Mouse (Mus musculus): ENCODE measurements around the gene Utrn. TPM values are rescaled to one million over a fixed set of nuclear protein-coding genes. Genes with fewer than 3 reads are reported as not detected.

Utrn gene
- polyA plus RNA-seq, 1 experiment from 2014 or later, result 90.3 TPM

DNA sequence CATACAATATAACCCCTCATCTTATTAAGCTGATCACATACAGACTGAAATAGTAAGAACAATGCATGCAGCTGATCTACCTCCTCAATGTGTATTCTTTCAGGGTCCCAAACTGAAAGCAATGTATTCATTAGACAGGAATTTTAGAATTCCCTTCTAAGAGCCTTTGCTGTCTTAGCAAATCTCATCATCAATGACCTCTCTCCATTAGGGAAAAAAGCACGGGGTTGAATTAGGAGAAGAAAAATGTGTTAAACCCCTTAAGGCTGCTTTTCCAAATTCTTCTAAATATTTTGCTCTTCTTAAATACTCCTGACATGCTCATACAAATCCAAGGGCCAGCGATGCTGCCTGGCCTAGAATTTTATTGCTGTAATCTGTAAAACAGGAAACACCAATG is 97.7 kb downstream of the Utrn start:
- Histone ChIP-seq H3K27me3 (ENCODE audit: control insufficient read depth, insufficient read depth, low read length) (no peaks in the 10 kb centered on the region), H3K27ac (ENCODE audit: low read length) (no peak overlapping the region), H3K9me3 (ENCODE audit: control insufficient read depth, low read depth, low read length) (peaks cover 4% of the 10 kb centered on the region; the same call in 1 of the 2 replicates), H3K4me2 (replicated peaks; ENCODE audit: low read depth, low read length) (no peak overlapping the region), H3K36me3 (ENCODE audit: control insufficient read depth, insufficient read depth, low read length) (no peaks in the 10 kb centered on the region), H3K9ac (replicated peaks; ENCODE audit: low read depth, low read length) (no peak overlapping the region), H3K4me3 (ENCODE audit: low read depth, low read length) (no peak overlapping the region), H3K4me1 (ENCODE audit: control insufficient read depth, insufficient read depth, low read length) (no peaks in the 10 kb centered on the region)
- no peak for ATAC-seq (ENCODE audit: insufficient number of reproducible peaks, insufficient read depth, low FRiP score, low read depth)
- WGBS, result 64% methylated on average over 2 of the region's 2 CpGs

DNA sequence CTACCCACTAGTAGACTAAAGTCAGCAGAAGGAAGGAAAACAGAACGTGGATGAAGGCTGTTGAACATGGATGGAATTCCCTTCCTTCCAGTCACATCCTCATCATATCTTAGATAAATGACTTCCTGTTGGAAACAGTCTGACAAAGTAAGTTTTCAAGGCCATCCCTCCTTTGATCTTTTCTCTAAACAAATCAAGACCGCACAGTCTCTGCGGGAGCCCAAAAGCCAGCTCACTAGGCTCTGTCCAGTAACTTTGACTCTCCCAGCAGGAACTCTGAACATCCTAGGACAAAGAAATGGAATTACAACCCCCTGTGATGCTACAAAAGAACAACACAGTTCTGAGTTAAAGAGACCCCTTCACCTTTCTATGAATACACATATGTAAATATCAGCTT is 106.5 kb downstream of the Utrn start:
- Histone ChIP-seq H3K27ac (ENCODE audit: low read length) (no peak overlapping the region), H3K4me3 (ENCODE audit: low read depth, low read length) (no peak overlapping the region), H3K9ac (replicated peaks; ENCODE audit: low read depth, low read length) (no peak overlapping the region), H3K9me3 (ENCODE audit: control insufficient read depth, low read depth, low read length) (no peaks in the 10 kb centered on the region), H3K4me2 (replicated peaks; ENCODE audit: low read depth, low read length) (no peak overlapping the region), H3K27me3 (ENCODE audit: control insufficient read depth, insufficient read depth, low read length) (no peaks in the 10 kb centered on the region), H3K36me3 (ENCODE audit: control insufficient read depth, insufficient read depth, low read length) (no peaks in the 10 kb centered on the region), H3K4me1 (ENCODE audit: control insufficient read depth, insufficient read depth, low read length) (no peaks in the 10 kb centered on the region)
- ATAC-seq (ENCODE audit: insufficient number of reproducible peaks, insufficient read depth, low FRiP score, low read depth), result no peak
- WGBS, result 36% methylated on average over 3 of the region's 3 CpGs

DNA sequence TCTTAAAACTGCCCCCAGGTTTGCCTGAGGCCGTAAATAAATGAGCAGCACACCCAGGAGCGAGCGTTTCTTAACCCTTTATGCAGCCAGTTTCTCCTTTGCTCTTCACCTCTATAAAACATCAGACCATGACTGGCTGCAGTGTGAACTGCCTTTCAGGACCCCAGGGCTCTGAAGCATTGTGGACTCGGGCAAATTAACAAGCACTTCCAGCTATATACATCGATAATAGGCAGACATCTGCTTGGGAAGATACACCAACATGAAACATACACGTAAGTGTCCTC is 110.5 kb downstream of the Utrn start:
- Histone ChIP-seq H3K4me2 (replicated peaks; ENCODE audit: low read depth, low read length) (no peak overlapping the region), H3K27ac (ENCODE audit: low read length) (no peak overlapping the region), H3K9ac (replicated peaks; ENCODE audit: low read depth, low read length) (no peak overlapping the region), H3K4me3 (ENCODE audit: low read depth, low read length) (no peak overlapping the region), H3K36me3 (ENCODE audit: control insufficient read depth, insufficient read depth, low read length) (no peaks in the 10 kb centered on the region), H3K27me3 (ENCODE audit: control insufficient read depth, insufficient read depth, low read length) (no peaks in the 10 kb centered on the region), H3K4me1 (ENCODE audit: control insufficient read depth, insufficient read depth, low read length) (no peaks in the 10 kb centered on the region), H3K9me3 (ENCODE audit: control insufficient read depth, low read depth, low read length) (no peaks in the 10 kb centered on the region)
- WGBS, result 60% methylated on average over 6 of the region's 6 CpGs
- no peak for ATAC-seq (ENCODE audit: insufficient number of reproducible peaks, insufficient read depth, low FRiP score, low read depth)

DNA sequence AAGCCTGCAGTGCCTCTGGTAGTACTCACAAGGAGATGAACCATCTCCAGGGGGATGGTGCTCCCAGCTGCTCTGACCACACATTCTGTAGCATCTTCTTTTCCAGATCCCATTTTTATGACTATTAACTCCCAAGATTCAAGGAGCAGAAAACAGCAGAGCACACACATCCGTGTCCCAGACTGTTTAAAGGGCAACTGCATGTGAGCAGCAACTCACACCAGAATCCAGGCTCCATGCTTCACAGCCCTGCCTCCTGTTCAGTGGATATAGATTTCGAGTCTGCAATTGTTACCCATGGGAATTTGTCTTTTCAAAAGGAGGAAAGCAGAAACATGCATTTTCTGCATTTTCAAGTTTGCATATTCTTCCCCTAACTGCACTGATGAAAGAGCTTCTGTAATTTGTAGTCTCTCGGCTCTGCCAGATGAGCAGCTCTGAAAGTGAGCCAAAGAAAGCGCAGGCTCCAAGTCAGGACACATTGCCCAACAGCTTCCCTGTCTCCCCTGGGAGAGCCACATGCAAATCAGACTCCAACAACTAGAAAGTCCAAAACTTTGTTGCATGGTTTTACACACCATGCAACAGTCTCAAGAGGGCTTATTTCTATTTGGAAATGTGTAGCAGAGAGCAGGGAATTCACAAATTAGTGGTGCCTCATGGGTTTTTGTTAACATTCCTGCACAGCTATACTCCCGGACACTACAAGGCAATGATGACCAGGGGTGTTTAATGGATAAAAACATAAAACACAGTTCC is 111.0 kb downstream of the Utrn start:
- Histone ChIP-seq H3K27me3 (ENCODE audit: control insufficient read depth, insufficient read depth, low read length) (no peaks in the 10 kb centered on the region), H3K9me3 (ENCODE audit: control insufficient read depth, low read depth, low read length) (no peaks in the 10 kb centered on the region), H3K9ac (replicated peaks; ENCODE audit: low read depth, low read length) (no peak overlapping the region), H3K36me3 (ENCODE audit: control insufficient read depth, insufficient read depth, low read length) (no peaks in the 10 kb centered on the region), H3K4me2 (replicated peaks; ENCODE audit: low read depth, low read length) (no peak overlapping the region), H3K27ac (ENCODE audit: low read length) (no peak overlapping the region), H3K4me1 (ENCODE audit: control insufficient read depth, insufficient read depth, low read length) (no peaks in the 10 kb centered on the region), H3K4me3 (ENCODE audit: low read depth, low read length) (no peak overlapping the region)
- WGBS, result 48% methylated on average over 5 of the region's 5 CpGs
- ATAC-seq (ENCODE audit: insufficient number of reproducible peaks, insufficient read depth, low FRiP score, low read depth), result no peak

DNA sequence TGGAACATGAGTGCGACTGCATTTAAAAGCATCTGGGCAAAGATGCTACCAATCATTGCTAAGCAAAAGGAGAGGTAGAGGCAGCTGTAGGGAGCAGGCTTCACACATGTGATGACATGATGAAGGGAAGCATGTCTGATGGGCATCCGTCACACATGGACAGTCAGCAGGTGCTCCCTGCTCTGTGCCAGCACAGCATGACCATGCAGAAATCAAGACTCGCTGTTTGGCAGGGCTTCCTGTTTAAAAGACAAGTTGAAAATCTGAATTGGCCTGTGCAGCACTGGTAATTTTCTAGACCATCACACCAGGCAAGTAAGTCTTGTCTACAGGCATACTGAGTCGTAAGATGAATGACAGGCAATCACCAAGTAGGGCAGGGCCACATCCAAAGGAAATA is 112.5 kb downstream of the Utrn start:
- Histone ChIP-seq H3K27ac (ENCODE audit: low read length) (no peak overlapping the region), H3K4me2 (replicated peaks; ENCODE audit: low read depth, low read length) (no peak overlapping the region), H3K9me3 (ENCODE audit: control insufficient read depth, low read depth, low read length) (no peaks in the 10 kb centered on the region), H3K27me3 (ENCODE audit: control insufficient read depth, insufficient read depth, low read length) (no peaks in the 10 kb centered on the region), H3K36me3 (ENCODE audit: control insufficient read depth, insufficient read depth, low read length) (no peaks in the 10 kb centered on the region), H3K9ac (replicated peaks; ENCODE audit: low read depth, low read length) (no peak overlapping the region), H3K4me1 (ENCODE audit: control insufficient read depth, insufficient read depth, low read length) (no peaks in the 10 kb centered on the region), H3K4me3 (ENCODE audit: low read depth, low read length) (no peak overlapping the region)
- WGBS, result 94% methylated on average over 4 of the region's 4 CpGs
- ATAC-seq (ENCODE audit: insufficient number of reproducible peaks, insufficient read depth, low FRiP score, low read depth), result no peak

DNA sequence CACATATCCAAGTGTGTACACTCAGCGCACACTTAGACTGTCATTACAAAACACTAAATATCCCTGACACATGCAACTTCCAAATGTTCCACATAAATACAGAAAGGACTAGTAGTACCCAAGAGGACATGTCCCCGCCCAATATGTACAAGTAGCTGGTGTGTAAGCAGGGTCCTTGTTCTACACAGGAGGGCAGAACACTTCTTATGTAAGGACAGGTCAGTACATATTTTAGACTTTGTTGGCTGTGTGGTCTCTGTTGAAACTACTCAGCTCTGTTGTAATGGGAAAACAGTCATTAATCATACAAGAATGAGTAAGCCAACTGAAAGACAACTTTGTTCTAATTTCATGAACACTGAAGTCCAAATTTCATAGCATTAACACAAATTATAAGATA is 114.3 kb downstream of the Utrn start:
- H3K27me3 ChIP-seq (ENCODE audit: control insufficient read depth, insufficient read depth, low read length), result no peaks in the 10 kb centered on the region
- H3K9me3 ChIP-seq (ENCODE audit: control insufficient read depth, low read depth, low read length), result no peaks in the 10 kb centered on the region
- 89% methylated on average over 2 of the region's 2 CpGs for WGBS
- no peaks in the 10 kb centered on the region; the same call in 1 of the 2 replicates for H3K36me3 ChIP-seq (ENCODE audit: control insufficient read depth, insufficient read depth, low read length)
- H3K4me3 ChIP-seq (ENCODE audit: low read depth, low read length), result no peak overlapping the region
- no peak overlapping the region for H3K4me2 ChIP-seq (replicated peaks; ENCODE audit: low read depth, low read length)
- ATAC-seq (ENCODE audit: insufficient number of reproducible peaks, insufficient read depth, low FRiP score, low read depth), result no peak
- no peaks in the 10 kb centered on the region for H3K4me1 ChIP-seq (ENCODE audit: control insufficient read depth, insufficient read depth, low read length)
- H3K9ac ChIP-seq (replicated peaks; ENCODE audit: low read depth, low read length), result no peak overlapping the region
- H3K27ac ChIP-seq (ENCODE audit: low read length), result no peak overlapping the region

DNA sequence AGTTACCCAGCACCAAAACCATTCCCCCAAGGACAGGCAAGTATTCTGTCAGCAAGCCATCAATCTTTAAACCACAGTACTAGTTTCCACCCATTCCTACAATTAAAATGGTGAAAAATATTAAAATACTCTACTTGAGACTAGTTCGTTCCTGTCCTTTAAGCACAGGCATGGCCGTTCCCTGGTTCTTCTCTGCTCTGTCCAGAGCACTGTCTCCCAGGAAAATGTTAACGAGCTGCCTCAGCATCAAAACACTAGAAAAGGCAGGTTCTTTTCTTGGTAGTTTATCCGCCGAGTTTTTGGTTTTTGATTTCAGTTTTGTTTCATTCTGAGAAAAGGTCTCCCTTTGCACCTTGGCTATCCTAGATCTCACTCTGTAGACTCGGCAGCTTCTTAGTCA is 115.0 kb downstream of the Utrn start:
- 91% methylated on average over 6 of the region's 6 CpGs for WGBS
- no peak overlapping the region for H3K4me3 ChIP-seq (ENCODE audit: low read depth, low read length)
- H3K4me1 ChIP-seq (ENCODE audit: control insufficient read depth, insufficient read depth, low read length), result no peaks in the 10 kb centered on the region
- H3K9me3 ChIP-seq (ENCODE audit: control insufficient read depth, low read depth, low read length), result no peaks in the 10 kb centered on the region
- no peaks in the 10 kb centered on the region; the same call in none of the 2 replicates for H3K36me3 ChIP-seq (ENCODE audit: control insufficient read depth, insufficient read depth, low read length)
- H3K27ac ChIP-seq (ENCODE audit: low read length), result no peak overlapping the region
- H3K9ac ChIP-seq (replicated peaks; ENCODE audit: low read depth, low read length), result no peak overlapping the region
- H3K4me2 ChIP-seq (replicated peaks; ENCODE audit: low read depth, low read length), result no peak overlapping the region
- no peaks in the 10 kb centered on the region for H3K27me3 ChIP-seq (ENCODE audit: control insufficient read depth, insufficient read depth, low read length)
- no peak for ATAC-seq (ENCODE audit: insufficient number of reproducible peaks, insufficient read depth, low FRiP score, low read depth)

DNA sequence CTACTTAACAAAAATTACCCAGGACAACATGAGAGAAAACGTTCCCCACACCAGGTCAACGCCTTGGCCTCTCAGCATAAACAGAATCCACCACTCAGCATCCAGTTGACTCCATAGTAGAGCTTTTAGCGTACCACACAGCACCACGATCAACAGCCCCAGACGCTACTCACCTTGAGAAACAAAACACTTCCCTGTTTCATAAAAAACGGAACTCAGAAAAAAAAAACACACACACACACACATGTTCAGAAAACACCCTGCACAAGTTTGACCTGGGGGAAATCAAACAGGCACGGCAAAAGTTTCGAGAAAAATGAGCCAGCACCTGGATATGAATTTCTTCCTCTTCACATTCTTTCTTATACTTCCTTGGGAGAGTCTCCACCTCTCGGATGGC is 125.4 kb downstream of the Utrn start:
- no peak overlapping the region for H3K9ac ChIP-seq (replicated peaks; ENCODE audit: low read depth, low read length)
- H3K36me3 ChIP-seq (ENCODE audit: control insufficient read depth, insufficient read depth, low read length), result peaks cover 10% of the 10 kb centered on the region; the same call in 1 of the 2 replicates
- no peaks in the 10 kb centered on the region for H3K27me3 ChIP-seq (ENCODE audit: control insufficient read depth, insufficient read depth, low read length)
- H3K4me3 ChIP-seq (ENCODE audit: low read depth, low read length), result no peak overlapping the region
- no peak overlapping the region for H3K4me2 ChIP-seq (replicated peaks; ENCODE audit: low read depth, low read length)
- ATAC-seq (ENCODE audit: insufficient number of reproducible peaks, insufficient read depth, low FRiP score, low read depth), result no peak
- H3K27ac ChIP-seq (ENCODE audit: low read length), result no peak overlapping the region
- WGBS, result 85% methylated on average over 9 of the region's 9 CpGs
- H3K4me1 ChIP-seq (ENCODE audit: control insufficient read depth, insufficient read depth, low read length), result no peaks in the 10 kb centered on the region
- H3K9me3 ChIP-seq (ENCODE audit: control insufficient read depth, low read depth, low read length), result no peaks in the 10 kb centered on the region

All from stomach, embryonic 14.5 days (tissue).